Mouse (Mus musculus) layer of hippocampus, adult 18-20 months (tissue): ENCODE data around the gene Nit1. TPM values are rescaled to one million over a fixed set of nuclear protein-coding genes. Genes with fewer than 3 reads are reported as not detected.

Experiments used
- DNase-seq, 2 experiments: peaks; one replicate each; pipeline ENCODE4 v3.0.0; 2022; ENCODE audit warnings: low spot score in 2 of 2
- total RNA-seq, 2 experiments: library from RNA; stranded (reverse); gene quantifications; 2 replicates each; pipeline ENCODE4 v1.2.3; 2021

The Nit1 gene
- total RNA-seq, 2 experiments from 2014 or later, result 40.9 to 41.5 TPM

DNA sequence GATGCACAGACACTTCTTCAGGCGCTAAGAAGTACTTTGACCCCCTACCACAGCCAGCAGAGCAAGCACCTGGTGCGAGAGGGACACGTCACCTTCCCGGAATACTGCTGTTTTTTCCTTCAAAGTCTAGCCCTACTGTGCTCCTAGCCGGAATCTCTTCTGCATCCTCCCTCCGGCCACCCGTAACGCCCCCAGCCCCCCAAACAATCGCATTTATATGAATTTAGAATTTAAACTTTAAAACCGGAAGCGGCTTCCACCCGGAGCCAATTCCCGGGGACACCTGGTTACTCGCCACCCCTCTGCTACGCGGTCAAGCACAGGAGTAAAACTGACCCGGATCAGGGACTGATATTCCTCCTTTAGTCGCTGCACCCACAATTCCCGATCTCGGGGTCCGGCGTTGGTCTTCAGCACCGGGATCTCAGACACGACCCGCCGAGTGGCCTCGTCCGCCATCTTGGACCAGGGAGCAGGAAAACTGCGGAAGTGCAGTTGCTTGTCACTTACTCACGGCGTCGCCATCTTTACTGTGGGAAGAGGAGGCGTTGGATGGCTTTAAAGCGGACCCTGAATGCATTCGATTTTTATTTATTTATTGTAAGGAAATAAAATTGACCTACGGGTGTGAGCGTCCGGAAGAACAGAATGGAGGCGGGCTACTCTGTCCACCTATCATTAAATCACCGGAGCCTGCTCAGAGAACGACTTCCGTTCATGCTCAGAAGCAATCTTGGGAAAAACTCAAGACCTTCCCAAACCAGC is 51.0 kb downstream of the Nit1 start, which contains the start of gene Ufc1:
Gene Ufc1, minus strand, starts transcription at position 727 of the 765 bp plus-strand sequence.
- DNase-seq, result peak; percentile 76 to 92

DNA sequence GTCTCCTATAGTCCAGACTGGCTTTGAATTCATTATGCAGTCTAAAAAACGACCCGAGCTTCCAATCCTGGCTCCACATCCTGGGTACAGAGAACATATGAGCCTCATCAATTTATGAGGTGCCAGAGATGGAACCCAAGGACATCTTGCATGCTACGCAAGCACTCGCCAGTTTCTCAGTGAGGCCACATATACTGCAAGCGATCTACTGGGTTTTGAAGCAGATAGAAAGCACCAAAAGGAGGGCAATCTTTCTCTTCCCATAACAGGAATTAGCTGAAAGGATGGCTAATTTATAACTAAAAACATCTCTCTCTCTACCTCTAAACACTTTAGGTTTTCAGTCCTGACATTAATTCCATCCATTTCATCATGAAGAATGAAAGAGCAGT is 51.5 kb downstream of the Nit1 start:
- no peak for DNase-seq

DNA sequence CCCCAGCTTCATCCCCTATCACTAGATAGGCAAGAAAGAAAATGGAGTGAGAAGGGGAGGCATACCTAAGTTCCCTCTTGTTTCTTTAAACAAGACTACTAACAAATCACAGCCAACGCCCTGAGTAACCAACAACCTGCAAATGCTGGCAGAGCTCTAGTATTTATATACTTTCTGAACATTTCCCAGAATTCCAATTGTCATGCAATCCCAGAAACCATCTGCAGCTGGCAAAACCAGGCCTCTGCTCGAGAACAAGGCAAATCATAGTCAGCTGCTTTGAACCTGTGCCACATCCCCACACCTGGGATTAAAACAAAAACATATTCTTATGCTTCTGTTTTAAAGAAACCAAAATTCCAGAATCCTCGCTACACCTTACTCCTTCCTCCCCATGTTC is 52.1 kb downstream of the Nit1 start:
- DNase-seq, result no peak

DNA sequence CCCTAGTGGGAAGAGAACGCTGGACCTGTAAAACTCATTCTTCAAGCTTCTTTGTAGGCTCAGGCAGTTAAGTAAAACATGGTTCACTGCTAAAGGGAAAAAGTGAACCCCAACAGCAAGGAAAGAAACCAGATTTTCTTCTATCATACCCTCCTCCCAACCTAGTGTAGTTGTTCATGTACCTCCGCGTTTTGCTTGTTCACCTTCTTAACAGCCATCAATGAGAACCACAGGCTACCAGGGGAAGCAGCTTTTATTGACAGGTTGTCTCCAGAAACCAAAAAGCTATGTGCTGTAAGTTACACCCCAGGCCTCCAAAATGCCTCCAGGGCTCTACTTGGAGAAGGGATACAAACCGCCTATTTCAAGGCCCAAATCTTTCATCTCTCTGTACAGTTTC is 57.1 kb downstream of the Nit1 start:
- DNase-seq, result no peak

Other genes starting within 250 kb of the Nit1 start
- 1 to 10 TPM; 1.5 to 2.0 TPM for gene Cfap126, start 231.7 kb downstream of the Nit1 start, total RNA-seq
- gene Sdhc, start 195.0 kb downstream of the Nit1 start, total RNA-seq, result 100 to 1,000 TPM; 181 to 187 TPM
- gene Mpz, start 194.9 kb downstream of the Nit1 start, total RNA-seq, result not detected
- gene Pcp4l1, start 149.4 kb downstream of the Nit1 start, total RNA-seq, result 10 to 100 TPM; 47.5 to 47.7 TPM
- gene Nr1i3, start 131.7 kb downstream of the Nit1 start, total RNA-seq, result under 1 TPM in 1 of 2 experiments, not detected in 1; 0.17 TPM
- gene Tomm40l, start 123.1 kb downstream of the Nit1 start, total RNA-seq, result 10 to 100 TPM; 71.6 to 77.6 TPM
- gene Apoa2, start 120.6 kb downstream of the Nit1 start, total RNA-seq, result 1 to 10 TPM; 2.2 to 3.1 TPM
- gene Fcer1g, start 111.3 kb downstream of the Nit1 start, total RNA-seq, result 10 to 100 TPM; 16.3 to 20.8 TPM
- gene Adamts4, start 95.2 kb downstream of the Nit1 start, total RNA-seq, result 10 to 100 TPM; 10.9 to 11.9 TPM
- 100 to 1,000 TPM; 270 to 277 TPM for gene Ndufs2, start 94.3 kb downstream of the Nit1 start, total RNA-seq
- 10 to 100 TPM; 71.0 to 71.4 TPM for gene B4galt3, start 75.3 kb downstream of the Nit1 start, total RNA-seq
- 10 to 100 TPM; 23.2 to 25.3 TPM for gene Ppox, start 64.5 kb downstream of the Nit1 start, total RNA-seq
- 10 to 100 TPM; 60.9 to 61.3 TPM for gene Usp21, start 57.7 kb downstream of the Nit1 start, total RNA-seq
- 100 to 1,000 TPM in 1 of 2 experiments, 10 to 100 TPM in 1; 99.7 to 108 TPM for gene Ufc1, start 50.6 kb downstream of the Nit1 start, total RNA-seq
- 10 to 100 TPM; 40.1 to 40.5 TPM for gene Dedd, start 16.5 kb downstream of the Nit1 start, total RNA-seq
- 100 to 1,000 TPM; 177 to 190 TPM for gene Pfdn2, start within 50 bp of the Nit1 start, total RNA-seq
- gene Klhdc9, start 15.2 kb upstream of the Nit1 start, total RNA-seq, result 1 to 10 TPM; 6.0 to 6.1 TPM
- 1 to 10 TPM; 6.3 to 6.7 TPM for gene Nectin4, start 24.5 kb upstream of the Nit1 start, total RNA-seq
- gene Arhgap30, start 43.3 kb upstream of the Nit1 start, total RNA-seq, result 1 to 10 TPM; 1.9 TPM
- 100 to 1,000 TPM; 133 to 142 TPM for gene Usf1, start 65.7 kb upstream of the Nit1 start, total RNA-seq
- gene Tstd1, start 73.2 kb upstream of the Nit1 start, total RNA-seq, result 1 to 10 TPM; 3.9 to 7.1 TPM
- 1 to 10 TPM; 4.4 to 5.6 TPM for gene F11r, start 91.9 kb upstream of the Nit1 start, total RNA-seq
- gene Alyref2, start 157.8 kb upstream of the Nit1 start, total RNA-seq, result 1 to 10 TPM; 6.9 to 7.3 TPM
- gene Itln1, start 189.6 kb upstream of the Nit1 start, total RNA-seq, result not detected
- gene Cd244a, start 213.5 kb upstream of the Nit1 start, total RNA-seq, result not detected